Mouse (Mus musculus) kidney, adult 18-20 months (tissue): ENCODE measurements around the gene Urgcp.

Source experiments
- DNase-seq: peaks from one replicate; pipeline ENCODE4 v3.0.0; 2021

The Urgcp gene

GRCm38 (mm10) chr11:5707530-5708353 is 54.4 kb downstream of the Urgcp start:
- peak; percentile 91 for DNase-seq

- DNase-seq: no peak
These were observed 55.2 kb downstream of the Urgcp start for GRCm38 (mm10) chr11:5706874-5707529.

- DNase-seq: no peak
These were observed 56.2 kb downstream of the Urgcp start for GRCm38 (mm10) chr11:5705972-5706371.

GRCm38 (mm10) chr11:5703341-5703740 is 58.8 kb downstream of the Urgcp start:
- DNase-seq: no peak

- no peak for DNase-seq
These were observed 59.2 kb downstream of the Urgcp start for GRCm38 (mm10) chr11:5702957-5703332.

- DNase-seq: no peak
These were observed 59.8 kb downstream of the Urgcp start for GRCm38 (mm10) chr11:5702271-5702956.

GRCm38 (mm10) chr11:5701821-5702220 is 60.4 kb downstream of the Urgcp start:
- DNase-seq: no peak

GRCm38 (mm10) chr11:5701300-5701699 is 60.9 kb downstream of the Urgcp start:
- DNase-seq: no peak

GRCm38 (mm10) chr11:5700808-5701207 is 61.4 kb downstream of the Urgcp start:
- no peak for DNase-seq

GRCm38 (mm10) chr11:5691775-5692174 is 70.4 kb downstream of the Urgcp start:
- DNase-seq: peak; percentile 45

GRCm38 (mm10) chr11:5684283-5684682 is 77.9 kb downstream of the Urgcp start:
- DNase-seq: no peak

- no peak for DNase-seq
These were observed 79.6 kb downstream of the Urgcp start for GRCm38 (mm10) chr11:5682541-5682940.
